Mouse (Mus musculus): ENCODE results near the gene Gm3045. TPM values are rescaled to one million over a fixed set of nuclear protein-coding genes. Genes with fewer than 3 reads are reported as not detected.

The Gm3045 gene
- total RNA-seq, 2 experiments from 2014 or later, result not detected

DNA sequence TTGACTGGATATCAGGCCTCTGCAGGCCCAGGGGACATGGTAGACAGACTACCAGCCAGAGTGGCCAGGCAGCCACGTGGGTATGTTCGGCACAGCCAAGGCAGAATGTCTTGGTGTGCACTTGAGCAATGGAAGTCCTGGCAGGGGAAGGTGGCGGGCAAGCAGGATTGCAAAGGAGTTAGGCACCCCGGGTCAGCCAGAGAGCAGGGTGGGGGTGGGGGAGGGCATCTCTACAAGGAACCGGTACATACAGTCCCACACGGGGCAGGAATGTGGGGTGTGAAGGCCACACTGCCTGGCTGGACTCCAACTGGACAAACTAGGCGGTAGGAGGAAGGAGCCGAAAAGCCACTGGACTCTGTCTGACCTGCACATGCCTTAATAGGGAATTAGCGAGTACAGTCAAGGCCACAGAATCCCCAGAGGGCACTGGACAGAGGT is 7.9 kb downstream of the Gm3045 start:
- intact Hi-C loops (cut with DNase I; ENCODE audit: low total_unique reads), result no loop called here

DNA sequence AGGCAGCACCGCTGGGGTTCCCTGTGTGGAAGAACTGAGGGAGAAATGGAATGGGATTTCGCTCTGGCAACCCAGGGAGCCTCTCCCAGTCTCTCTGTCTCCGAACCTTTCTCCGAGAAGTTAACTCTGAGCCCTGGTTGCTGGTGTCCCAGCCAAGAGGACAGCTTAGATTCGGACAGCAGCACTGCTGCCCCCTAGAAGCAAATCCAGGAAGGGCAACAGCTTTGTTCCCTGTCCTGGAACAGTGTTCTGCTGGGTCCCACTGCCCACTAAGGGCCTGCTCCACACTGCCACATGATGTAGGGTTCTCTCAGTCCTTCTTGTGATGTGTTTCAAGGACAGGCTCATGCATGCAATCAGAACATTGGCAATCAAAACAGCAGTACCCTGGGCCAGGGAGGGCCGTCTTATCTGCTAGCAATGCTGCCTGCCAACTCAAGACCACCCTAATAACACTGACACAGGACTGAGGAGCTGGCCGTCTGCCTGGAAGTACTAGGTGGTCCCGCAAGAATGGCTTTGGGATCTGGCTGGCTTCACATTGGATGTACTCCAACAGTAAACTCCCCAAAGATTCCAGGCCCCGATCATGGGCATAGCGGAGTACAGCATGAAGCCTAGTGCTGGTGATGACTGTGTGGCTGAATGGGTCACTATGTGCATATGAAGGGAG is 9.4 kb downstream of the Gm3045 start:
- DNase-seq, result no peak
- intact Hi-C loops (cut with DNase I; ENCODE audit: low total_unique reads), result no loop called here

More for the DNA sequence above, 7.9 kb downstream of the Gm3045 start:
- no peak for DNase-seq

DNA sequence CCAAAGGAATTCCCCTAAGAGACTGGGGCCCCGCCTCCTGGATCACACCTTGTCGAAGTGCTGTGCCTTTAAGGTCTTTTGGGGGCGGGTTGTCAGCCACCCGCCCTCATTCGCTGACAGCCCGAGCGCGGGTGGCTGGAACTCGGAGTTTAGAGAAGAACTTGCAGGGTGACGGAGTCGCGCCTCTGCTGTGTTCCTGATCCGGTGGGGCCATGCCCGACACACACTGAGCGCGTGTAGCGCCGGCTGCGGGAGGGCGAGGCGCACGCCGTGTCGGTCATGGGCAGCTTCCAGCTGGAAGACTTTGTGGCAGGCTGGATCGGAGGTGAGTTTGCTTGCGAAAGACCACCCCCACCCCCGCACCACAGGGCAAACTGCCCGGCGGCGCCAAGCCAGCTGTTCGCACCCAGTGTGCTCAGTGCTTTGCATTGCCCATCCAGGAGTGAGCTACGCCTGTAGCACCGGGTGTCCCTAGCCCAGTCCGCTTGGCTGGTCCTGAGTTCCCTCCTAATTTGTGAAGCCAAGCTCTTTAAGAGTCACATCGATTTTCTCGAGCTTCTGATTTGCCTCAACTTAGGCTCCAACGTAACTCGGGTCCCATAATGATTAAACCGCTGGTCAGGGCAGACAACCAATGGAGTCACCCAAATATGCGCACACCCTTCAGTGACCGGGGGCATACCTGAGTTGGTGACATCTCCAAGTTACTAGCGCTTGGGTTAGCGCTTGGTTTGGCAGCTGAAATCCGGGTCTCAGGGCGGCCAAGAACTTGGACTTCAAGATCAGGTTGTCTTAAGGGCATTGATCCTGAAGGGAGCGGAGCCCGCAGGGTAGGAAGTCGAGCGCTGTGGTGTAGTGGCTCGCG is 12.0 kb downstream of the Gm3045 start, which contains the start of gene Slc25a48:
Slc25a48 (plus strand) TSS at position 145 of the 865 bp plus-strand sequence.
- intact Hi-C loops (cut with DNase I; ENCODE audit: low total_unique reads), result no loop called here
- DNase-seq, result no peak

DNA sequence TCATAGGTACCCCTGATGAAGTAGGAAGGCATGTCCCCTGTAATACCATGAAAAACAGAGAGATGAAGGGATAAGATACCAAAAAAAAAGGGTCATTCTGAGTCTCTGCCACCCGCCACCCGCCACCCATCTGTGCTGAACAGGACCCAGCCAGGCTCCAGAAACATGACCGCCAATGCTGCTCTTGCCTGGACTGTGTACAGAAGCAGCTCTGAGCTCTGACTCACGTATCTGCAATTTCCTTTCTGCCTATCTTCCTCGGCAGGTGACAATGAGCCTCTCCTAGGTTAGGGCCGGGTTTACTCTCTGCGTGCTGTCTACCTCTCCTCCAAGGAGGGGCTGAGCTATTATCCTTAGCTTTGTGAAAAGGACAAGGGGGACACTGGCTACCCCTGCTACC is 17.0 kb downstream of the Gm3045 start:
- no peak for DNase-seq
- intact Hi-C loops (cut with DNase I; ENCODE audit: low total_unique reads), result no loop called here

DNA sequence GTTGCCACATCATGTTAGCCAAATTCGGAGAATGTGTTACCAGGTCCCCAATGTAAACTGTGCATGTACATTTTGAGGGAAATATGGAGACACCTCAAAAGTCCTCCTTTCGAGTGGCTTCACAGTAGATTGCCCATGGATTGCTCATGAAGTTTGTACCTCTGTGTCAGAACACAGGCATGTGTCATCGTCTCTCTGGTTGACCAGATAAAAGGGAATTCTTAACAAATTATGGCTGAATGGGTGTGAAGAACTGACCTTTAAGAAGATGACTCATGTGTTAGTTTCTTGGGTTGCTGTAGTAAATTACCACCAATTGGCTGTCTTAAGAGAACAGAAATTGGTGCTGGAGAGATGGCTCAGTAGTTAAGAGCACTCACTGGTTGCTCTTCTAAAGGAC is 17.7 kb downstream of the Gm3045 start:
- intact Hi-C loops (cut with DNase I; ENCODE audit: low total_unique reads), result no loop called here

DNA sequence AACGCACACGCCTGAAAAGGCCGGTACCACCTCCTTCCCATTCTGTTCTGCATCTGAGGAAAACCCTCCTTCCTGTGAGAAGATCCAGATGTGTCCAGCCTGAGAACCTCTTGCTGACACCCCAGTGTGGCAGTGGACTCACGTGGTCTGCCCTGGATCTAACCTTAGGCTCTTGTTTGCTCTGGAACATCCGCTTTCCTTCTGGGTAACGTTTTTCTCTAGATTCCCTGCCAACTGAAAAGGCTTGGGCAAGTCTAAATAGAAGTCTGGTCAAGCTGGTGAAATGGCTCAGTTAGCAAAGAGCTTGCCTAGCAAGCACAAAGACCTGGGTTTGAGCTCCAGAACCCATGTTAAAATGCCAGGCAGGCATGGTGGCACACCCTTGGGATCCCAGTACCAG is 18.6 kb downstream of the Gm3045 start:
- no peak for DNase-seq
- intact Hi-C loops (cut with DNase I; ENCODE audit: low total_unique reads), result no loop called here

More for the DNA sequence above, 17.7 kb downstream of the Gm3045 start:
- DNase-seq, result no peak

DNA sequence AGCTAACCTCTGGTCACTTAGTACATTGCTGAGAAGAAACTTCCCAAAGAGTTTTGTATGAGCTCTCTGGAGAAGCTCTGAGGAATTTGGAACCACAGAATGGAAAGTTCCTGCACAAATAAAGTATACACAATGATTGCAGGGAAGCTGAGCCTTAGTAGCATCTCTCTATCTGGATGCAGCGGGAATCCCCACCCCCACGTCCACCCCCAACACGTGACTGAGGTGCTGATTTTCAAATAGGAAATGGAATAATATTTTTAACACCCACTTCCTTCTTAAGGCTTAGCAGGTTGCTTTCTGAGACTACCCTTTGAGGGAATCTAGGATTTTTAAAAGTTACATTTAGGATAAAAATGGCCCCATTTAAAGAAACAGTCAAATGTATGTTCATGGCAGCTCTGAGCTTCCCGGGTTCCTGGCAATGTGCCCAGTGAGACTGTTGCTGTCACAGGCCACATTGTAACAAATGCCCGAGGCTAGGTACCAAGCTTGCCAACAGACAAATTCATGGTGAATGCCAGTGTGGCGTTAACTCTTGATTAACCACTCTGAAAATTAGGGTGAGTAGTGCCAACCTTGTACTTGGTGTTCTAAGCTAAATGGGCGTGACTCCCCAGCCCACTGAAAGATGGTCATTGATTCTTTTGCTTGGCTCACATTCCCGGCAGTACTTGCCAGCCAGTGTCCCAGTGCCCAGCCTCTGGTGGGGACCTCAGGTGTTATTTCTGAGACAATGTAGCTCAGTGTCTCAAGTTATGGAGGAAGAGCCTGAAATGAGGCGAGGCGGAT is 23.0 kb downstream of the Gm3045 start:
- intact Hi-C loops (cut with DNase I; ENCODE audit: low total_unique reads), result no loop called here
- DNase-seq, result no peak

DNA sequence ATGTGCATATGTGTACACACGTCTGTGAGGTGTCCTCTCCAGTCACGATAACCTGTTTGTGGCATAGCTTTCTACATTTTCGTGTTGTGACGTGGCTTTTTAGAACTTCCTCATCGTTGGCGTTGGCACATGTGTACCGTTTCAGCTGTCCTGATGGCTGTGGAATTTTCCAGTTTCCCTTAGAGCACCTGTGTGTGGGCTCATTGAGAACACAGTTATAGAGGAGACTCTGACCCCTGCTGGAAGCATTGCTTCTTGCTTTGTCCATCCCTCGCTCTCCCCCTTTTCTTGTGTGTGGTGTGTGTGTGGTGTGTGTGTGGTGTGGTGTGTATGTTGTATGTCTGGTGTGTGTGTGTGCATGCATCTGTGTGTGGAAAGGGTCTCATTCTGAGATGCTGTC is 23.6 kb downstream of the Gm3045 start:
- DNase-seq, result no peak
- intact Hi-C loops (cut with DNase I; ENCODE audit: low total_unique reads), result no loop called here

DNA sequence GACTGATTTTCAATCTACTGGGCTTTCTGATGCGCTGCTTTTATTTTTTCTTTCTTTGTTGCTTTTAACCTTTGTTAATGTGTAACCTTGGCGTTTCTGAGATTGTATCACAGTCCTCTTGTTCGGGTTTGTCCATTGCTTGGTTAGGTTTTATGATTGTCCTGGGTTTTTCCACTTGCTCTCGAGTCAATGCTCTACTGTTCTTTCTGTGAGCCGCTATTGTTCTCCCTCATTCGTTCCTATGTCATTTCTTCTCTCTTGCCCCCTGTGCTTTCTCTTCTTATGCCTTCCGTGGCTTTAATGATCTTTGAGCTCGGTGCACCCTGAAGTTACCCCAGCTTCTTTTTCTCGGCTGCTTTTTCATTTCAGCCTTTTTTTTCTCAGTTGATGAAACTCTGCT is 31.6 kb downstream of the Gm3045 start:
- intact Hi-C loops (cut with DNase I; ENCODE audit: low total_unique reads), result no loop called here
- no peak for DNase-seq

DNA sequence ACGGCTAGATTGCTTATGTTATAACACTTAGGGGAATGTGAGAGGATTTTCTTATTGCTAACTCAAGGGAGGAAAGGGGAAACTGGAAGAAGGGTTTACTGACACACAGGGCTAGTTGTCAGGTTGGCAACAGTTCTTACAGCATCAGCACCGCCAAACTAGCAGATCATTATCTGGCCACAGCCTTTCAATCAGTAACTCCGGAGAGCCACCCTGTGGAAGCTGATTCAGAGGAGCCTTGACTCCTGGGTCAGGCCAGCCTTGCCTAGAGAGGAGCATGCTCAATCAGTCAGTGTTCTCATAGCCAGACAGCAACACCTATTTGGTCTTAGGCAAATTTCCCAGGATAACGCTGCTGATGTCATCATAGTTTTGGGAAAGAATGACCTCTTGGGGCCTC is 35.1 kb downstream of the Gm3045 start:
- DNase-seq, result no peak

DNA sequence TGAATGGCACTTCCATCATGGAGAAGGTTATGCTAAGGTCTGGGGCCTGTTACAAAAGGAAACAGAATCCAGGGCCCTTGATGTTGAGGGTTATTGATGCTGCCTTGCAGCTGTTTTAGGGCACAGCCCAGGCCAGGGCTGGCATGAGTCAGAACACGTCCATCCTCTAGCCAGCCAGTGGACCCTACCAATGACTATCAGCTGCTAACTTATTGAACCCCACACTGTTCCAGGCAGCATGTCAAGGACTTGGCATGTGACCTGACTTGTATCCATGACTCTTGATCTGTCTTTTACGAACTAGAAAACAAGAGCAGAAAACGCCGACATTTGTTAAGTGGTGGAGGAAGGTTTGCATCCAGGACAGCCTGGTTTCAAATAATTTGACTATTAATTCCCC is 36.4 kb downstream of the Gm3045 start:
- no peak for DNase-seq
- intact Hi-C loops (cut with DNase I; ENCODE audit: low total_unique reads), result no loop called here

More for the DNA sequence above, 35.1 kb downstream of the Gm3045 start:
- intact Hi-C loops (cut with DNase I; ENCODE audit: low total_unique reads), result no loop called here

DNA sequence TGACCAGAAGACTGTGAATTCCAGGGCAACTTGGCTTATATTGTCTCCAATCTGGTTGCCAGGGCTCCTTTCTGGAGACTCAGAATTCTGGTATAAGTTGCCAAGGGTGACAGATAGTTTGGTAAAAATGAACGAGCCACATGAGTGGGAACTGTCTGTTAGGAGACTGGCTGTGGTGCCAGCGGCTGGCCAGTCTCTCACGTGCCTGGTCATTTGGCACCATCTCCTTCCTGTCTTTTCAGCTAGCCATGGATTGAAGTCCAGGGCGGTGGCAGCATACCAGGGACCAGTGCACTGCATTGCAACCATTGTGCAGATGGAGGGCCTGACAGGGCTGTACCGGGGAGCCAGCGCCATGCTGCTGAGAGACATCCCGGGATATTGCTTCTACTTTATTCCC is 36.9 kb downstream of the Gm3045 start:
- intact Hi-C loops (cut with DNase I; ENCODE audit: low total_unique reads), result no loop called here
- DNase-seq, result peak; percentile 28

DNA sequence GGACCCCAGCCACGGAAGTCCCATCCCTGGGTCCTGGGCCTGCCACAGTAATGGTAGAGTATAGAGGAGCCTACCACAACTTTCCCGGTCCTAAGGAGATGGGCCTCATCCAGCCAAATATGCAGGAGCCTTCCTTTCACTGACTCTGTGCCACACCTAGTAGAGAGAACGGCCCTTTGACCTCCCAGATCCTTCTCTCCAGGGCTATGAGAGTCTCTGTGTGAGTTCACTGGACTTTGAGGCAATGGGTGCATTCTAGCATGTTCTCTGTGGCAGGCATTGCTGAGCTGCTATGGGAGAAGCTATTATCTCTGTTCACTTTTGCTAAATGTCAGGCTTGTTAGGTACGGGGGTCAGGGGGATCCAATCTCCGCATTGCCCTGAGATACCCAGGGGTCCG is 37.4 kb downstream of the Gm3045 start:
- DNase-seq, result no peak
- intact Hi-C loops (cut with DNase I; ENCODE audit: low total_unique reads), result no loop called here

DNA sequence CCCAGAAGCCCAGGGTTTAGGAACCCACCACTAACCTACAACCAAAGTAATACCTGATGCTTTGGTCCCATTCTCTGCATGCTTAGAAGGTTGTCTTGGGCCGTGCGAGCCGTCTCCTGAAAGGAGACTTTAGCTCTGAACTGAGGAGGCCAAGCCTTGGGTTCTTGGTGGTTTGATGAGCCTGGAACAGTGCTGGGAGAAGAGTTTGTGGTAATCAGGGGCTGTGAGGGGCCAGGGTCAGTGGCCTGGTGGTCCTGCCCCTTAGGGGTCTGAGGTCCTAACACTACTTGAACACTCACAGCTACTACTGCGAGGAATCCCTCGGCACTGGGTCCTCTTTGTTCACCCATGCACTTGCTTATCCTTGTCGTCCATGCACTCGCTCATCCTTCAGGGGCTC is 41.4 kb downstream of the Gm3045 start:
- no peak for DNase-seq
- intact Hi-C loops (cut with DNase I; ENCODE audit: low total_unique reads), result no loop called here

DNA sequence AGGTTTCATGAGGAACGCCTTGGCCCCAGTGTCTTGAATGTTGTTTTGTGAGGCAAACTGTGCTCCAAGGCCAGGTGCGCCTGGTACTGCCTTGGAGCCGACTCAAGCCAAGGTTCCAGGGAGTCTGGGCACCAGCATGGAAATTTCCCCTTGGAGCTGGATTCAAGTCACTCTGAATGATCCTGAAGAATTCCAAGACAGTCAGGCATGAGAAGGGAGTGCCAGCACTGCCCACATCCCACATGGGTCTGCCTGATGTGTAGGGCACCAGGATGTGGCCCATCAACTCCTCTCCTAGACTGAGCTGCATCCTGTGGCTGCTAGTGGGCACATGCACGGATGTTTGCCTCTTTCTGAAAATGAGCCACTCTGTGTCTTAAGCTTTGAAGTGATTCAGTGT is 42.1 kb downstream of the Gm3045 start:
- intact Hi-C loops (cut with DNase I; ENCODE audit: low total_unique reads), result no loop called here
- DNase-seq, result no peak

DNA sequence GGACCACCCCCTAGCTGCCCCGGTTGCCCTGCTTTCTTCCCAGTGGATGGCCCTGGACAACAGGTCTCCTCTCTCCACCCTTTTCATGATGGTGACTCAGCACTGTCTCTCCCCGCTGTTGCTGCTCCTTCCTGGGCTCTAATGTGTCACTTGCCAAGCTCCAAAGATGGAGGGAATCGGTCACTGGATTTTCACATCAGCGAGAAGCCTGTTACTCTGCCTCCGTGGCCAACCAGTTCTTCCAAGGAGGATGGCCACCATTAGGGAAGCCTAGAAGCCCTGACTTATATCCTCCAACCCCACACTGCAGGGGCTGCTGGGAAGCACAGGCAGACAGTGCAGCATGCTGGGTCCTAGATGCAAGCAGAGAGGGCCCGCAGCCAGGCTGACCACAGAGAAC is 44.8 kb downstream of the Gm3045 start:
- intact Hi-C loops (cut with DNase I; ENCODE audit: low total_unique reads), result loop anchor here (10.0 kb wide), 2 partner anchors 164 to 794 kb away; no protein-coding TSS in a partner anchor
- no peak for DNase-seq

DNA sequence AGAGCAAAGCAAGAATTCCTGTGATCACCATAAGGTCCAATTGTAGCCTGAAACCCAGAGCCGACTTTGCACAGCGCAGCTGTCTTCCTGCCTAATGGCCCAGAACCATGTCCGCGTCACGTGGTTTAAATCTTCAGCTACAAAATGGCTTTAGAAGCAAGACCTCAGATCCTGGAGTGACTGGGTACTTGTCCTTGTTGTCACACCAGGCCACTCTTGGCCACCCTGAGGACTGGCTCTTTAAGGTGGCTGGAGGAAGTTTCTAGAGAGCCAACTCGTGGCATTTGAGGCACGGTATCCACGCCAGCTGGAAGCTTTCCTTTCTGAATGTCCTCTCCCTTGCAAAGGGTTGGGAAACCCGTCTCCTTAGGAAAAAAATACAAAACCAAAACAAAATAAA is 45.6 kb downstream of the Gm3045 start:
- intact Hi-C loops (cut with DNase I; ENCODE audit: low total_unique reads), result loop anchor here (10.0 kb wide), 2 partner anchors 163 to 793 kb away; no protein-coding TSS in a partner anchor
- no peak for DNase-seq

DNA sequence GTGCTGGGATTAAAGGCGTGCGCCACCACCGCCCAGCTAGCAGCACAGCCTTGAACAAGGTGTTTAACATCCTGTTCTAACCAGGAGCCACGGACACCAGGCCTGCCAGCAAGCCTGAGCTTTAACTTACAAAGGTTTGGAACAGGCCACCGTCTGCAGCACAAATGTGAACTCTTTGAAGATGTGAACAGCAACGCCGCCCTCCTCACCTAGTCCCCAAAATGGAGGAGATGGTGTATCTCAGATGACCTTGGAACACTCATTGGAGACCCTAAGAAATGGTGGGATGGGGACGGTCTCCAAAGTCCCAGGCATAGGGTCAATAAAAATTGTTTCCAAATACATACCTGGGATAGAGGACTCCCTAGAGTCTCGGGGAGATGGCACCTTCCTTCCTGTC is 46.3 kb downstream of the Gm3045 start:
- DNase-seq, result no peak
- intact Hi-C loops (cut with DNase I; ENCODE audit: low total_unique reads), result loop anchor here (10.0 kb wide), 2 partner anchors 162 to 792 kb away; no protein-coding TSS in a partner anchor

DNA sequence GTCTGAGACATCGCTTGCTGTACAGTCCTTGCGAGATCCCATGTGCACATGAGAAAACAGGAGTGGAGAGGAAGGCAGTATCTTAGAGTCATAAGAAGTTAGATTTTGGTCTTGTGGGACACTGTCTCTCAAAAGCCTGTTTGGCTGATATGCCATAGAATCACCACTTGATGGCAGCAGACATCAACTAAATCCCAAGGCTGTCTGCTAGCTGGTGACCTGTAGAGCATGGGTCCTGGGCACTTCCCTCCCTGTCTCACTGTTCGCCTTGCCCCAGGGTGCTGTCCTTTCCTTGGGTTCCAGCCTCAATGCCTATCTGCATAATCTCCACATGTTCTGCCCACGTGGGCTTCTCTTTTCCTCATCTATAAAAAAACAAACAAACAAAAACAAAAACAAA is 49.0 kb downstream of the Gm3045 start:
- intact Hi-C loops (cut with DNase I; ENCODE audit: low total_unique reads), result loop anchor here (5.0 to 10.0 kb wide), 3 partner anchors 159 to 789 kb away; no protein-coding TSS in a partner anchor
- peak; percentile 41 for DNase-seq

DNA sequence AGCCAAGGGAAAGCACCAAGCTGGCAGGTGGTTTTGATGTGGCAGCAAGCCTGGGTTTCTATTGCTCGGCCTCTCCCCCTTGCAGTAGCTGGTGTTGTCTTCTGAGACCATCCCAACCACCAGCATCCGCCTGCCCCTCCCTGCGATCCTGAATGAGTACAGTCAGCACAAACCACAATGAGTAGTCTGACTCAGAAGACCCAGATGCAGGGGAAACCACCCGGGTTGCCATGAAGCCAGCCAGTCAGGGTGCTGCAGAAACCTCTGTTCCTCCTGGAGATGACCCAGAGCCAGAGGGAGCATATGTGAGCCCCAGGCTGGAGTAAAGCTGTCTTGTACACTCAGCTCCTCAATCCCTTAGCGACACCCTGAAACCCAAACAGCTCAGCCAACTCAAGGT is 50.4 kb downstream of the Gm3045 start:
- no peak for DNase-seq
- intact Hi-C loops (cut with DNase I; ENCODE audit: low total_unique reads), result loop anchor here (5.0 to 10.0 kb wide), 3 partner anchors 158 to 788 kb away; no protein-coding TSS in a partner anchor
